Mouse (Mus musculus) neural tube, embryonic 14.5 days (tissue): ENCODE results near the gene Tspan9. TPM values are rescaled to one million over a fixed set of nuclear protein-coding genes. Genes with fewer than 3 reads are reported as not detected.
A peak's percentile ranks its signal among the peaks of the same experiment; 100 is the strongest.

Experiments used
- ATAC-seq: fragments of 200-750 bp; cut with Nextera tagmentation; 2 replicates; pipeline ENCODE4 v1.8.0; 2017; ENCODE audit warnings: low read depth, mild to moderate bottlenecking, moderate TSS enrichment, moderate library complexity
- H3K27ac ChIP-seq: fragments of 300-500 bp; sonication (generic); 2 replicates; pipeline ENCODE4 v1.5.1; 2014; ENCODE audit warnings: low read depth, mild to moderate bottlenecking, control low read depth, low read length, moderate library complexity, mixed read lengths
- H3K27me3 ChIP-seq: fragments of 300-500 bp; sonication (generic); 2 replicates; pipeline ENCODE4 v1.6.1; 2014; ENCODE audit warnings: low read length; ENCODE audit not compliant: control insufficient read depth, insufficient read depth
- H3K36me3 ChIP-seq: fragments of 300-500 bp; sonication (generic); 2 replicates; pipeline ENCODE4 v1.6.1; 2014; ENCODE audit warnings: low read length, mixed read lengths; ENCODE audit not compliant: control insufficient read depth, insufficient read depth
- H3K4me1 ChIP-seq: fragments of 300-500 bp; sonication (generic); 2 replicates; pipeline ENCODE4 v1.6.1; 2014; ENCODE audit warnings: low read length; ENCODE audit not compliant: control insufficient read depth, insufficient read depth
- H3K4me2 ChIP-seq: fragments of 300-500 bp; sonication (generic); 2 replicates; pipeline ENCODE4 v1.6.1; 2014; ENCODE audit warnings: mild to moderate bottlenecking, low read depth, low read length, control low read depth
- H3K4me3 ChIP-seq: fragments of 300-500 bp; sonication (generic); 2 replicates; pipeline ENCODE4 v1.5.1; 2014; ENCODE audit warnings: low read depth, low read length, control low read depth, mixed read lengths
- H3K9ac ChIP-seq: fragments of 300-500 bp; sonication (generic); replicated peaks from 2 replicates; pipeline ENCODE4 v1.6.1; 2014; ENCODE audit warnings: low read depth, mild to moderate bottlenecking, control low read depth, low read length, mixed read lengths
- H3K9me3 ChIP-seq: fragments of 300-500 bp; sonication (generic); 2 replicates; pipeline ENCODE4 v1.6.1; 2016; ENCODE audit warnings: low read length; ENCODE audit not compliant: control insufficient read depth
- WGBS: fragments of 180-500 bp; shearing (Covaris S2); extraction: QIAGEN DNeasy Blood & Tissue Kit; methylation state at CpG from one replicate; pipeline ENCODE4 v1.1.7; 2014; 5-methylcytosine and 5-hydroxymethylcytosine counted together
- polyA plus RNA-seq: library from polyadenylated mRNA; unstranded; fragments of >200 nt; fragmentation: Nextera tagmentation; extraction: Ambion mirVana; gene quantifications from 2 replicates; pipeline ENCODE4 v1.2.1, GENCODE M21; 2014

Tspan9 gene
- polyA plus RNA-seq, 1 experiment from 2014 or later, result 32.1 TPM

GRCm38 (mm10) chr6:128002104-128002503 lies 141.3 kb downstream of the Tspan9 start:
- no peak overlapping the region for H3K27ac ChIP-seq
- no peaks in the 10 kb centered on the region for H3K36me3 ChIP-seq
- no peak overlapping the region for H3K9ac ChIP-seq
- ATAC-seq, result no peak
- no peaks in the 10 kb centered on the region for H3K9me3 ChIP-seq
- no peak overlapping the region for H3K4me3 ChIP-seq
- H3K4me1 ChIP-seq, result 0 out of 2 replicates have a peak, but pooled peaks cover 5% of the 10 kb centered on the region
- WGBS, result 61% methylated on average over 10 of the region's 10 CpGs
- H3K27me3 ChIP-seq, result no peaks in the 10 kb centered on the region
- no peak overlapping the region for H3K4me2 ChIP-seq

- Histone ChIP-seq H3K4me2 (no peak overlapping the region), H3K4me3 (no peak overlapping the region), H3K9ac (no peak overlapping the region), H3K4me1 (0 out of 2 replicates have a peak, but pooled peaks cover 5% of the 10 kb centered on the region), H3K9me3 (no peaks in the 10 kb centered on the region), H3K27me3 (no peaks in the 10 kb centered on the region), H3K27ac (no peak overlapping the region), H3K36me3 (no peaks in the 10 kb centered on the region)
- ATAC-seq, result no peak
- WGBS, result 58% methylated on average over 1 of the region's 1 CpGs
These were observed 141.8 kb downstream of the Tspan9 start for GRCm38 (mm10) chr6:128001587-128001986.

DNA sequence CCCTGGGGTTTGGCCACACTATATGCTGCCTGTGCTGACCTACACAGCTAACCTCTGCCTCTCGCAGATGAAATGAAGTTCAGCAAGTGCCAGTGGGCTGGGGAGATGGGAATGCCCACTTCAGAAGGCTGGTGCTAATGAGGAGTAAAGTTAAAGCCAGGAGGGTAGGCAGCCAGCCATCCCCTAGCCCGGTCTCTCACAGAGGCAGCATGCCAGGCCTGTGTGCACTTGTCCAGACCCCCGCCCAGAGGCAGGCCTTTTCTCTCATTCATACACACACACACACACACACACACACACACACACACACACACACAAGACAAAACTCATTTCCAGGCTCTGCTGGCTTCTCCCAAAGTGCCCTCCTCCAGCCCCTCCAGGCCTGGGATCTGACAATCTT lies 142.6 kb downstream of the Tspan9 start:
- Histone ChIP-seq H3K4me1 (0 out of 2 replicates have a peak, but pooled peaks cover 5% of the 10 kb centered on the region), H3K27ac (no peak overlapping the region), H3K9me3 (no peaks in the 10 kb centered on the region), H3K27me3 (no peaks in the 10 kb centered on the region), H3K4me3 (no peak overlapping the region), H3K9ac (no peak overlapping the region), H3K4me2 (no peak overlapping the region), H3K36me3 (no peaks in the 10 kb centered on the region)
- no peak for ATAC-seq
- WGBS, result 88% methylated on average over 3 of the region's 3 CpGs

GRCm38 (mm10) chr6:127999118-127999517 lies 144.3 kb downstream of the Tspan9 start:
- WGBS, result 78% methylated on average over 2 of the region's 2 CpGs
- no peak for ATAC-seq
- H3K27me3 ChIP-seq, result no peaks in the 10 kb centered on the region

DNA sequence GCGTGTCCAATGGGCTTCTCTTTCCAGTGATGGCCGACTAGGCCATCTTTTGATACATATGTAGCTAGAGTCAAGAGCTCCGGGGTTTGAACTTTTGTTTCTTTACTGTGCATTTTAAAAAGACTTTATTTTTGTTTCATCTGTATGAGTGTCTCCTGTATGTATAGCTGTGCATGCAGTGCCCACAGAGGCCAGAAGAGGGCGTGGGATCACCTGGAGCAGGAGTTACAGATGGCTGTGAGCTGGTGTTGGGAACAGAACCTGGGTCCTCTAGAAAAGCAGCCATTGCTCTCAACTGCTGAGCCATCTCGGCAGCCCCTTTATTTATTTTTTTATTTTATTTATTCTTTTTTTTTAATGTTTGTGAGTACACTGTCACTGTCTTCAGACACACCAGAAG lies 146.5 kb downstream of the Tspan9 start:
- Histone ChIP-seq H3K27ac (no peak overlapping the region), H3K9me3 (no peaks in the 10 kb centered on the region), H3K36me3 (no peaks in the 10 kb centered on the region), H3K4me3 (no peak overlapping the region), H3K27me3 (no peaks in the 10 kb centered on the region), H3K9ac (no peak overlapping the region), H3K4me1 (no peaks in the 10 kb centered on the region), H3K4me2 (no peak overlapping the region)
- WGBS, result 79% methylated on average over 4 of the region's 5 CpGs
- no peak for ATAC-seq

More at GRCm38 (mm10) chr6:127999118-127999517, 144.3 kb downstream of the Tspan9 start:
- no peak overlapping the region for H3K9ac ChIP-seq
- H3K9me3 ChIP-seq, result no peaks in the 10 kb centered on the region
- no peak overlapping the region for H3K4me3 ChIP-seq
- no peak overlapping the region for H3K4me2 ChIP-seq
- H3K4me1 ChIP-seq, result 0 out of 2 replicates have a peak, but pooled peaks cover 5% of the 10 kb centered on the region
- no peak overlapping the region for H3K27ac ChIP-seq
- no peaks in the 10 kb centered on the region for H3K36me3 ChIP-seq

GRCm38 (mm10) chr6:127992993-127993392 lies 150.4 kb downstream of the Tspan9 start:
- no peak overlapping the region for H3K9ac ChIP-seq

DNA sequence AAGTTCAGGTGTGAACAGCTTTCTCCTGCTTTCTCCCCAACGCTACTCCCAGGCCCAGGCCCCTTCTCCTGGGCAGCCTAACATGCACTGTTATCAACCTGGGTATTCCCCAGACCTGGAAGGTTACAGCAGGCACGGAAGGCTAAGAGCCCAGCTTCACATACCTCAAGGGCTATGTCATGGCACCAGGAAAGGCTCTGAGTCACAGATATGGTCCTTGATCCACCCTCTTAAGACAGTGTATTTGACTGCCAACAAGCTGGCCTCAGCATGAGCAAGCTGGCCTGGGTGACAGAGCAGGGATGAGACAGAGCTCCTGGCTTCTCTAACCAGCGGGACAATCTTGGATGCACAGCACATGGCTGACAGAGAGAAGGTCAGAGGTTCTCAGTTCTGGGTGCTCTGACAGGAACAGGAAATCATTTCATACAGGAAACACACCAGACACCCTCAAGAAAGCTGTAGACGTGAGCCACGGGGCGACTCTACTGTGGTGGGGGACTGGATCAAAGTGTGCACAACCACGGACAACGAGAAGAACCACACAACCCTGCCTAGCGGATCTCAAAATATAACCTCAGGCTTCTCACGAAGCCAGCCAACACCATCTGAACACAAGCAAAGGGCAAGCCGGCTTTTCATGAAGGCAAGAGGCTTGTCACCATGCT lies 151.8 kb downstream of the Tspan9 start:
- Histone ChIP-seq H3K27ac (no peak overlapping the region), H3K9me3 (no peaks in the 10 kb centered on the region), H3K4me1 (peaks cover 9% of the 10 kb centered on the region), H3K4me3 (no peak overlapping the region), H3K27me3 (no peaks in the 10 kb centered on the region), H3K36me3 (no peaks in the 10 kb centered on the region), H3K4me2 (no peak overlapping the region), H3K9ac (no peak overlapping the region)
- no peak for ATAC-seq
- WGBS, result 91% methylated on average over 11 of the region's 11 CpGs

More at GRCm38 (mm10) chr6:127992993-127993392, 150.4 kb downstream of the Tspan9 start:
- Histone ChIP-seq H3K4me3 (no peak overlapping the region), H3K27ac (no peak overlapping the region), H3K27me3 (no peaks in the 10 kb centered on the region), H3K4me1 (peaks cover 9% of the 10 kb centered on the region), H3K36me3 (no peaks in the 10 kb centered on the region), H3K9me3 (no peaks in the 10 kb centered on the region), H3K4me2 (no peak overlapping the region)
- 86% methylated on average over 8 of the region's 8 CpGs for WGBS
- no peak for ATAC-seq

GRCm38 (mm10) chr6:127989624-127990212 lies 153.7 kb downstream of the Tspan9 start:
- Histone ChIP-seq H3K27me3 (no peaks in the 10 kb centered on the region), H3K4me1 (peaks cover 19% of the 10 kb centered on the region), H3K36me3 (no peaks in the 10 kb centered on the region), H3K9ac (no peak overlapping the region), H3K4me2 (no peak overlapping the region), H3K27ac (no peak overlapping the region), H3K4me3 (no peak overlapping the region), H3K9me3 (no peaks in the 10 kb centered on the region)
- WGBS, result 76% methylated on average over 11 of the region's 11 CpGs
- ATAC-seq, result peak; percentile 35; the same call in 1 of the 2 replicates

DNA sequence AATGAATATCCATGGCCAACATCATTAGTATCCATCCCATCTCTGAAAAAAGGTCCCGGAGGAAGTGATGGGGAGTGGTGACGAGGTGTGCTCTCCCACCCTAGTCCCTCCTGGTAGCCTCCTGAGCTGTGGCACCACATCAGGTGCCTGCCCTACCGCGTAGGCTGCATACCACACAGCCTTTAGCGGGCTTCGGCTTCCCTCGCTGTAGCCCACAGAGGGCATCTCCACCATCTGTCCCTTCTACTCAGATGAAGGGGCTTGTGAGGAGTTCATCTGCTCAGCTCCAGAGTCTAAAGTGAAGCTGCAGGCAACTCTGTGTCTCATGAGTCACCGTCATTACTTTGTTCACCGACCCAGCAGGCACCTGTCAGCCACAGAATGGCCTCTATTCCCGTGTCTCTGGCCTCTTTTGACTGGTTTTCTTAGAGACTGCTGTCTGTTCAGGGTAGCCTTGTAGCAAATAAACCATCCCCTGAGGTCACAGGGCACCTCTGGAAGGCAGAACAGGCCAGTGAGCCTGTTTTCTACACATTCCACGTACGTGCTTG lies 154.4 kb downstream of the Tspan9 start:
- H3K9me3 ChIP-seq, result no peaks in the 10 kb centered on the region
- H3K27me3 ChIP-seq, result no peaks in the 10 kb centered on the region
- H3K4me3 ChIP-seq, result no peak overlapping the region
- peaks cover 19% of the 10 kb centered on the region for H3K4me1 ChIP-seq
- H3K4me2 ChIP-seq, result no peak overlapping the region
- 64% methylated on average over 12 of the region's 12 CpGs for WGBS
- H3K9ac ChIP-seq, result no peak overlapping the region
- no peak for ATAC-seq
- no peaks in the 10 kb centered on the region for H3K36me3 ChIP-seq
- H3K27ac ChIP-seq, result no peak overlapping the region
